Mouse (Mus musculus) liver, postnatal 0 days (tissue): ENCODE results near the gene Fkbp9.

Experiments
- CTCF ChIP-seq: sonication (generic); IDR thresholded peaks from 2 replicates; pipeline ENCODE4 v1.5.1; 2016; ENCODE audit warnings: antibody characterized with exemption, low read depth
- EP300 ChIP-seq: IDR thresholded peaks from 2 replicates; pipeline ENCODE4 v1.6.1; 2016; ENCODE audit warnings: antibody characterized with exemption, low read depth, mild to moderate bottlenecking

DNA sequence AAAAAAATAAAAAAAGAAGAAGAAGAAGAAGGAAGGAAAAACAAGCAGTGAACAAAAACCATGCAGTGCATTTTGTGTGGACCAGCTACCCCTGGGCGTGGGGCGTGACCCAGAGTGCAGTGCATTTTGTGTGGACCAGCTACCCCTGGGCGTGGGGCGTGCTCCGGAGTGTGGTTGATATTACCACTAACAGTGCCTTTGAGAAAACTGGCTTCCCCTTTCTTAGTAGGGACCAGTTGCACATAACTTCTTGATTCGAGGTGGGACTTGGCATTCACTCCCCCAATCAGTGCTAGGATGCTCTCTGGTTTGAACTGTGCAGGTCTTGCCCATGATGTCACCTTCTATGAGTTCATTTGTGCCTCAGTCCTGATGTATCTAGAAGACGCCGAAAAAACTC is 22.9 kb downstream of the Fkbp9 start:
- no peak for TF ChIP-seq CTCF
- TF ChIP-seq EP300: no peak
